Mouse (Mus musculus): ENCODE measurements at regions not wholly inside any gene's neighbourhood (a gene's known extent, or its start where the extent isn't known, plus 50 kb on each side); places are given as distances from the start of the nearest gene placed in this dataset.

- Histone ChIP-seq H3K9me3 (replicated peaks; ENCODE audit: low read length) (no peaks in the 10 kb centered on the region), H3K27ac (no peak overlapping the region), H3K4me1 (replicated peaks; ENCODE audit: insufficient read depth, low read length) (no peaks in the 10 kb centered on the region), H3K4me3 (replicated peaks; ENCODE audit: low read depth, low read length) (no peak overlapping the region), H3K4me2 (ENCODE audit: low read length) (no peak overlapping the region), H3K9ac (ENCODE audit: low read depth, low read length) (no peak overlapping the region), H3K27me3 (ENCODE audit: insufficient read depth, low read length) (no peaks in the 10 kb centered on the region), H3K36me3 (ENCODE audit: insufficient read depth, low read length) (no peaks in the 10 kb centered on the region)
- ATAC-seq (replicated peaks; ENCODE audit: low FRiP score, low read depth), result no peak
- TF ChIP-seq CTCF (IDR thresholded peaks at IDR 0.05; ENCODE audit: low read depth), result no peak
- no peak for DNase-seq (ENCODE audit: low spot score)
- 74% methylated on average over 3 of the region's 3 CpGs for WGBS
Observed at GRCm38 (mm10) chr12:61146695-61147094, 376.3 kb upstream of the Lrfn5 start.

DNA sequence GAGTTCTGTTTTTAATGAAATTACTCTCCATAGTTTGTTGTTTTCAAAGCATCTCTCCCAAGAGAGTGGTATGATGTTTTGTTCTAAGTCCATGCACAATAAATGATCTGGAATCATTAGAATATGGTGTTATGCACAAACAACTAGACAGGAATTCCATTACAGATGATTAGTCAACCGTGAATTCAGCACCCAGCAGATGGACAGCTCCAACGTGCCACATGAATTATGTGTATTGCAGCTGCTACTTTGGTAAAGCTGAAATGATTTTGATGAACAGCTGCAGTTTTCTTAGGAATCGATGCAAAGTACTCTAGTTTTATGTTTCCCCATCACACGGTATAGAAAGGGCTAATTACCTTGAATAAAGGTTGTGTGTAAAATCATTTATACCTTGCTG is 347.6 kb upstream of the Lrfn5 start:
- peak; percentile 10 for DNase-seq (ENCODE audit: low spot score)
- H3K9me3 ChIP-seq (replicated peaks; ENCODE audit: low read length), result no peaks in the 10 kb centered on the region
- no peak overlapping the region for H3K9ac ChIP-seq (ENCODE audit: low read depth, low read length)
- no peak overlapping the region for H3K4me2 ChIP-seq (ENCODE audit: low read length)
- no peaks in the 10 kb centered on the region for H3K4me1 ChIP-seq (replicated peaks; ENCODE audit: insufficient read depth, low read length)
- H3K27me3 ChIP-seq (ENCODE audit: insufficient read depth, low read length), result no peaks in the 10 kb centered on the region
- H3K4me3 ChIP-seq (replicated peaks; ENCODE audit: low read depth, low read length), result no peak overlapping the region
- no peak for ATAC-seq (replicated peaks; ENCODE audit: low FRiP score, low read depth)
- TF ChIP-seq CTCF (IDR thresholded peaks at IDR 0.05; ENCODE audit: low read depth), result no peak
- H3K27ac ChIP-seq, result no peak overlapping the region
- H3K36me3 ChIP-seq (ENCODE audit: insufficient read depth, low read length), result no peaks in the 10 kb centered on the region
- WGBS, result 34% methylated on average over 4 of the region's 4 CpGs
